In the genomic region with DNA sequence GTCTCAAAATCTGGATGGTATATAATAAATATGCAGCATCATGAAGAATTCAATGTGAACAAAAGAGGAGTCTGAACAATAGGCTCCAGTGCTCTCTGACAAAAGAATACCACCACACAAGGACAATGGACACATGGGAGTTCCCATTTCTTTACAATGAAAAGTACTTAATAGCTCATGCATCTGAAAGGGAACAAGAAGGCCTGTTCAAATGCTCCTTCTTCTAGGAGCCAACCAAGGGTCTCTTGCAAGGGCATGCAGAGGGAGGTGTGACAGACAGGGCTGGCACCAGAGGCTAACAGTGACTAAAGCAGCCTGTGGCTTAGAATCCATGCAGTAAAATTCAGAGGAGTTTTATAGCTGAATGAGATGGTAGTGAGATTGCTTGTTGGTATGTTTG, we compare ENCODE assay signal across 23 mouse cellular contexts.
A peak's percentile ranks its signal among the peaks of the same experiment; 100 is the strongest.
DNase-seq lines count a peak whose midpoint lies in the region; ATAC-seq and TF ChIP-seq lines count a peak whose summit lies in the region.
"Had no signal": no experiment of that assay in that cellular context is flagged by ENCODE, and none has a peak within 500 bp of the region (broad histone marks: within the 10 kb centered on the region; RNA-seq: fewer than 3 reads in every experiment).

No protein-coding gene starts in this region.

- TF ChIP-seq EP300 in ES-Bruce4 (IDR thresholded peaks at IDR 0.05; ENCODE audit: insufficient read depth, low read depth, low read length) = peak; percentile 60; the same call in 1 of the 2 replicates

- in situ Hi-C loops in ES-E14 (cut with MboI; ENCODE audit: low sequenced_read_pairs in 2 of 2, unreplicated experiment in 2 of 2) = no loop called here

- intact Hi-C loops in left cerebral cortex, postnatal 10 days (cut with DNase I) = no loop called here

- peak overlapping the region; percentile 24 for H3K27ac ChIP-seq in midbrain, embryonic 10.5 days (replicated peaks)
- no peak overlapping the region for H3K27ac ChIP-seq in midbrain, postnatal 0 days (ENCODE audit: low read depth, low read length)
- H3K27ac ChIP-seq in ES-Bruce4 (ENCODE audit: insufficient read depth, low read length) = no peak overlapping the region
- H3K27ac ChIP-seq in ES-E14 (ENCODE audit: insufficient read depth, low read depth, low read length, poor library complexity, severe bottlenecking) = no peak overlapping the region; the same call in 1 of the 2 replicates
- H3K27ac ChIP-seq: embryonic facial prominence, embryonic 12.5 days; heart, embryonic 15.5 days; kidney, postnatal 0 days; limb, embryonic 12.5 days; neural tube, embryonic 12.5 days had no signal

- H3K4me2 ChIP-seq in midbrain, postnatal 0 days (ENCODE audit: low read depth, low read length, poor library complexity, severe bottlenecking) = no peak overlapping the region
- H3K4me2 ChIP-seq: embryonic facial prominence, embryonic 12.5 days; heart, embryonic 15.5 days; limb, embryonic 12.5 days; liver, embryonic 11.5 days; neural tube, embryonic 12.5 days had no signal

- no peaks in the 10 kb centered on the region for H3K36me3 ChIP-seq in midbrain, embryonic 10.5 days
- H3K36me3 ChIP-seq in midbrain, postnatal 0 days (ENCODE audit: insufficient read depth, low read length) = no peaks in the 10 kb centered on the region
- H3K36me3 ChIP-seq in ES-Bruce4 (ENCODE audit: control insufficient read depth, insufficient read depth, low read length, poor library complexity, severe bottlenecking) (no peaks in the 10 kb centered on the region), ES-E14 (ENCODE audit: control insufficient read depth, insufficient read depth, low read length, poor library complexity, severe bottlenecking) (no peaks in the 10 kb centered on the region)
- H3K36me3 ChIP-seq: embryonic facial prominence, embryonic 12.5 days; heart, embryonic 15.5 days; limb, embryonic 12.5 days; neural tube, embryonic 12.5 days had no signal

- no peak for TF ChIP-seq POLR2A in ES-Bruce4 (IDR thresholded peaks at IDR 0.05; ENCODE audit: insufficient read depth, low read length)

- TF ChIP-seq CTCF in midbrain, postnatal 0 days (IDR thresholded peaks at IDR 0.05) = no peak
- TF ChIP-seq CTCF in ES-Bruce4 (IDR thresholded peaks at IDR 0.05; ENCODE audit: low read depth, low read length) = no peak

- peaks cover 22% of the 10 kb centered on the region for H3K4me1 ChIP-seq in midbrain, embryonic 10.5 days
- no peaks in the 10 kb centered on the region for H3K4me1 ChIP-seq in midbrain, postnatal 0 days (ENCODE audit: insufficient read depth, low read length)
- H3K4me1 ChIP-seq in ES-Bruce4 (ENCODE audit: control insufficient read depth, insufficient read depth, low read length) (peaks cover 2% of the 10 kb centered on the region), ES-E14 (ENCODE audit: control insufficient read depth in 2 of 2, insufficient read depth in 2 of 2, low read length in 2 of 2, poor library complexity in 1 of 2) (peaks cover 14 to 16% of the 10 kb centered on the region in 2 experiments)
- H3K4me1 ChIP-seq: embryonic facial prominence, embryonic 12.5 days; heart, embryonic 15.5 days; limb, embryonic 12.5 days had no signal

- ATAC-seq in midbrain, postnatal 0 days (ENCODE audit: low FRiP score) = no peak
- ATAC-seq in activated CD4-positive, CD25-positive, alpha-beta regulatory T cell, adult 4 months = no peak
- ATAC-seq: liver, postnatal 0 days had no signal

- 0 out of 2 replicates have a peak, but pooled peaks cover 4% of the 10 kb centered on the region for H3K9me3 ChIP-seq in midbrain, embryonic 10.5 days (replicated peaks)
- H3K9me3 ChIP-seq in midbrain, postnatal 0 days (ENCODE audit: low read length) = no peaks in the 10 kb centered on the region
- H3K9me3 ChIP-seq in ES-Bruce4 (replicated peaks; ENCODE audit: control insufficient read depth, insufficient read depth, low read length, poor library complexity, severe bottlenecking) = peaks cover 15% of the 10 kb centered on the region
- no peaks in the 10 kb centered on the region for H3K9me3 ChIP-seq in ES-E14 (ENCODE audit: control insufficient read depth, insufficient read depth, low read depth, low read length)
- H3K9me3 ChIP-seq: embryonic facial prominence, embryonic 12.5 days; heart, embryonic 15.5 days had no signal

- H3K27me3 ChIP-seq in midbrain, embryonic 10.5 days (ENCODE audit: low read depth, poor library complexity, severe bottlenecking) = no peaks in the 10 kb centered on the region
- H3K27me3 ChIP-seq in midbrain, postnatal 0 days (ENCODE audit: insufficient read depth, low read length) = no peaks in the 10 kb centered on the region
- peaks cover 3% of the 10 kb centered on the region; the same call in 1 of the 2 replicates for H3K27me3 ChIP-seq in ES-Bruce4 (ENCODE audit: control insufficient read depth, insufficient read depth, low read length, poor library complexity, severe bottlenecking)
- H3K27me3 ChIP-seq: embryonic facial prominence, embryonic 12.5 days; heart, embryonic 15.5 days; neural tube, embryonic 12.5 days had no signal

- H3K9ac ChIP-seq in midbrain, postnatal 0 days (replicated peaks; ENCODE audit: low read length, poor library complexity, severe bottlenecking) = no peak overlapping the region
- H3K9ac ChIP-seq in ES-Bruce4 (ENCODE audit: low read depth, poor library complexity, severe bottlenecking) = no peak overlapping the region
- H3K9ac ChIP-seq in ES-E14 (ENCODE audit: insufficient read depth, low read depth, low read length, poor library complexity, severe bottlenecking) = no peak overlapping the region
- H3K9ac ChIP-seq: embryonic facial prominence, embryonic 12.5 days; heart, embryonic 15.5 days; limb, embryonic 12.5 days; liver, postnatal 0 days; neural tube, embryonic 12.5 days had no signal

- DNase-seq in midbrain, embryonic 10.5 days (ENCODE audit: low spot score) = no peak
- no peak for DNase-seq in midbrain, postnatal 0 days (ENCODE audit: low spot score)
- peak; percentile 83 for DNase-seq in ES-E14 (ENCODE audit: low read depth, low spot score)
- DNase-seq in embryo, embryonic 11 days = peak; percentile 36
- no peak for DNase-seq in layer of hippocampus, postnatal 36 days
- no peak for DNase-seq in left cerebral cortex, postnatal 10 days (ENCODE audit: extremely low spot score in 1 of 2, low spot score in 2 of 2)
- DNase-seq: adrenal gland, postnatal 10 days; cerebellum, adult 9-10 months; kidney, adult 2 months; layer of hippocampus, adult 9-11 months; liver, postnatal 0 days; lung, postnatal 10 days; right cerebral cortex, adult 18-20 months; right cerebral cortex, postnatal 4 days; thymus, postnatal 14 days had no signal

- H3K4me3 ChIP-seq in midbrain, embryonic 10.5 days = no peak overlapping the region
- no peak overlapping the region for H3K4me3 ChIP-seq in midbrain, postnatal 0 days (ENCODE audit: low read depth, low read length)
- H3K4me3 ChIP-seq in ES-Bruce4 (ENCODE audit: low read depth, low read length) = no peak overlapping the region
- H3K4me3 ChIP-seq in ES-E14 (ENCODE audit: insufficient read depth in 1 of 2, low read depth in 1 of 2, low read length in 2 of 2, poor library complexity in 1 of 2, severe bottlenecking in 1 of 2) = no peak overlapping the region
- H3K4me3 ChIP-seq: embryonic facial prominence, embryonic 12.5 days; heart, embryonic 15.5 days; limb, embryonic 12.5 days; neural tube, embryonic 12.5 days had no signal

TF ChIP-seq in ES-E14, 5 proteins besides CTCF, POLR2A, EP300 and RAD21:
- TF ChIP-seq HCFC1 (IDR thresholded peaks at IDR 0.05; ENCODE audit: borderline replicate concordance, insufficient read depth, low read length) = no peak
- TF ChIP-seq CHD2 (IDR thresholded peaks at IDR 0.05; ENCODE audit: low read depth, low read length) = peak; percentile 32
- no peak for TF ChIP-seq ZC3H11A (IDR thresholded peaks at IDR 0.05; ENCODE audit: borderline replicate concordance, low read depth, low read length)
- peak; percentile 65 for TF ChIP-seq MAFK (IDR thresholded peaks at IDR 0.05; ENCODE audit: insufficient read depth, low read depth, low read length)

Comparison
In these comparisons a context has a peak if more than half of its experiments do, and no peak if none do; other contexts are left out.
1. DNase-seq: peak in ES-E14 (single experiment) and embryo, embryonic 11 days (single experiment); none in midbrain, embryonic 10.5 days (single experiment), midbrain, postnatal 0 days (single experiment), layer of hippocampus, postnatal 36 days (0 of 2) and left cerebral cortex, postnatal 10 days (0 of 2).